Mouse (Mus musculus) adrenal gland, postnatal 14 days (tissue): ENCODE measurements around the gene Grip1. TPM values are rescaled to one million over a fixed set of nuclear protein-coding genes. Genes with fewer than 3 reads are reported as not detected.

ENCODE experiments used
- DNase-seq: peaks from one replicate; pipeline ENCODE4 v3.0.0; 2021; ENCODE audit warnings: mixed read lengths
- total RNA-seq: library from RNA; stranded (reverse); gene quantifications from 2 replicates; pipeline ENCODE4 v1.2.3, GENCODE M21; 2021

Grip1 gene
- total RNA-seq, 1 experiment from 2014 or later, result 1.3 TPM

- no peak for DNase-seq
Observed at GRCm38 (mm10) chr10:119757219-119757618, 303.6 kb downstream of the Grip1 start.

GRCm38 (mm10) chr10:119761451-119762367 lies 308.1 kb downstream of the Grip1 start:
- DNase-seq, result no peak

- no peak for DNase-seq
Observed at GRCm38 (mm10) chr10:119778871-119779270, 325.2 kb downstream of the Grip1 start.

GRCm38 (mm10) chr10:119779657-119780056 lies 326.0 kb downstream of the Grip1 start:
- DNase-seq, result no peak

- DNase-seq, result no peak
Observed at GRCm38 (mm10) chr10:119790507-119790906, 336.9 kb downstream of the Grip1 start.

- DNase-seq, result no peak
Observed at GRCm38 (mm10) chr10:119802421-119802820, 348.8 kb downstream of the Grip1 start.

- DNase-seq, result peak; percentile 52
Observed at GRCm38 (mm10) chr10:119803633-119804422, 350.2 kb downstream of the Grip1 start.

GRCm38 (mm10) chr10:119804423-119804814 lies 350.8 kb downstream of the Grip1 start:
- DNase-seq, result no peak

- DNase-seq, result no peak
Observed at GRCm38 (mm10) chr10:119805082-119805481, 351.5 kb downstream of the Grip1 start.

- DNase-seq, result no peak
Observed at GRCm38 (mm10) chr10:119806151-119806550, 352.5 kb downstream of the Grip1 start.

- DNase-seq, result no peak
Observed at GRCm38 (mm10) chr10:119808384-119808783, 354.8 kb downstream of the Grip1 start.

- no peak for DNase-seq
Observed at GRCm38 (mm10) chr10:119814087-119814486, 360.5 kb downstream of the Grip1 start.

GRCm38 (mm10) chr10:119816001-119816400 lies 362.4 kb downstream of the Grip1 start:
- DNase-seq, result no peak

- no peak for DNase-seq
Observed at GRCm38 (mm10) chr10:119818381-119818780, 364.8 kb downstream of the Grip1 start.

- DNase-seq, result no peak
Observed at GRCm38 (mm10) chr10:119819102-119819681, 365.6 kb downstream of the Grip1 start.

GRCm38 (mm10) chr10:119819740-119820139 lies 366.1 kb downstream of the Grip1 start:
- no peak for DNase-seq

GRCm38 (mm10) chr10:119820428-119820827 lies 366.8 kb downstream of the Grip1 start:
- DNase-seq, result no peak

GRCm38 (mm10) chr10:119823691-119824090 lies 370.1 kb downstream of the Grip1 start:
- DNase-seq, result no peak

- DNase-seq, result no peak
Observed at GRCm38 (mm10) chr10:119824521-119824920, 370.9 kb downstream of the Grip1 start.

GRCm38 (mm10) chr10:119830388-119830956 lies 376.8 kb downstream of the Grip1 start:
- DNase-seq, result peak; percentile 71

- DNase-seq, result no peak
Observed at GRCm38 (mm10) chr10:119831086-119831485, 377.5 kb downstream of the Grip1 start.

- no peak for DNase-seq
Observed at GRCm38 (mm10) chr10:119833334-119833733, 379.7 kb downstream of the Grip1 start.
